Mouse (Mus musculus) cerebellum, adult 9-11 months (tissue): ENCODE measurements around the gene Med12.
"Not testable (repeated sequence)": the region's sequence is repeated elsewhere in the genome, so short reads cannot be mapped to it uniquely, and the experiment has no call there.

Experiments used
- DNase-seq: peaks from one replicate; pipeline ENCODE4 v3.0.0; 2022

Gene Med12

GRCm38 (mm10) chrX:101300427-101301030 lies 26.7 kb downstream of the Med12 start:
- DNase-seq = peak; percentile 32

GRCm38 (mm10) chrX:101301654-101302053 lies 27.8 kb downstream of the Med12 start:
- DNase-seq = peak; percentile 47

GRCm38 (mm10) chrX:101304646-101305045 lies 30.8 kb downstream of the Med12 start:
- DNase-seq = peak; percentile 49

- no peak for DNase-seq
Observed at GRCm38 (mm10) chrX:101309299-101309698, 35.5 kb downstream of the Med12 start.

- peak; percentile 42 for DNase-seq
Observed at GRCm38 (mm10) chrX:101313625-101314359, 40.0 kb downstream of the Med12 start.

- DNase-seq = no peak
Observed at GRCm38 (mm10) chrX:101319775-101320174, 45.9 kb downstream of the Med12 start.

- DNase-seq = no peak
Observed at GRCm38 (mm10) chrX:101325989-101326899, 52.4 kb downstream of the Med12 start.

- DNase-seq = peak; percentile 70
Observed at GRCm38 (mm10) chrX:101329372-101330028, 55.7 kb downstream of the Med12 start.

- no peak for DNase-seq
Observed at GRCm38 (mm10) chrX:101332031-101332374, 58.2 kb downstream of the Med12 start.

- peak; percentile 96 for DNase-seq
Observed at GRCm38 (mm10) chrX:101332375-101333211, 58.8 kb downstream of the Med12 start.

- no peak for DNase-seq
Observed at GRCm38 (mm10) chrX:101334606-101335005, 60.8 kb downstream of the Med12 start.

GRCm38 (mm10) chrX:101338666-101339065 lies 64.8 kb downstream of the Med12 start:
- DNase-seq = no peak

GRCm38 (mm10) chrX:101342837-101343236 lies 69.0 kb downstream of the Med12 start:
- not testable (repeated sequence) for DNase-seq

- no peak for DNase-seq
Observed at GRCm38 (mm10) chrX:101345456-101345855, 71.6 kb downstream of the Med12 start.

- no peak for DNase-seq
Observed at GRCm38 (mm10) chrX:101346475-101346874, 72.6 kb downstream of the Med12 start.
